Mouse (Mus musculus): ENCODE data around the gene Med19.
"Not testable (repeated sequence)": the region's sequence is repeated elsewhere in the genome, so short reads cannot be mapped to it uniquely, and the experiment has no call there.

Gene Med19

GRCm38 (mm10) chr2:84666081-84666480 is 12.1 kb upstream of the Med19 start:
- no peak for DNase-seq (ENCODE audit: low read depth, low spot score)

- DNase-seq (ENCODE audit: low read depth, low spot score) = no peak
These were observed 8.2 kb upstream of the Med19 start for GRCm38 (mm10) chr2:84669828-84670568.

GRCm38 (mm10) chr2:84670569-84670933 is 7.7 kb upstream of the Med19 start, which contains the start of gene Selenoh:
Gene Selenoh, minus strand, starts transcription at chr2:84670770.
- DNase-seq (ENCODE audit: low read depth, low spot score) = peak; percentile 99

- not testable (repeated sequence) for DNase-seq (ENCODE audit: low read depth, low spot score)
These were observed 6.7 kb upstream of the Med19 start for GRCm38 (mm10) chr2:84671535-84671934.

- peak; percentile 90 for DNase-seq (ENCODE audit: low read depth, low spot score)
These were observed 783 bp upstream of the Med19 start for GRCm38 (mm10) chr2:84677270-84677967.

- DNase-seq (ENCODE audit: low read depth, low spot score) = no peak
These were observed 814 bp downstream of the Med19 start, which contains the start of gene Tmx2 for GRCm38 (mm10) chr2:84679016-84679415. Gene Tmx2, minus strand, starts transcription at chr2:84679140.

- no peak for DNase-seq (ENCODE audit: low read depth, low spot score)
These were observed 4.5 kb downstream of the Med19 start for GRCm38 (mm10) chr2:84682605-84683183.

GRCm38 (mm10) chr2:84688080-84688844 is 10.1 kb downstream of the Med19 start:
- no peak for DNase-seq (ENCODE audit: low read depth, low spot score)

- no peak for DNase-seq (ENCODE audit: low read depth, low spot score)
These were observed 11.8 kb downstream of the Med19 start for GRCm38 (mm10) chr2:84690050-84690449.

GRCm38 (mm10) chr2:84695007-84695695 is 16.9 kb downstream of the Med19 start:
- DNase-seq (ENCODE audit: low read depth, low spot score) = no peak

GRCm38 (mm10) chr2:84703497-84703896 is 25.3 kb downstream of the Med19 start:
- no peak for DNase-seq (ENCODE audit: low read depth, low spot score)

GRCm38 (mm10) chr2:84704329-84704728 is 26.1 kb downstream of the Med19 start:
- no peak for DNase-seq (ENCODE audit: low read depth, low spot score)

- DNase-seq (ENCODE audit: low read depth, low spot score) = peak; percentile 10
These were observed 27.1 kb downstream of the Med19 start for GRCm38 (mm10) chr2:84705295-84705694.

- no peak for DNase-seq (ENCODE audit: low read depth, low spot score)
These were observed 29.3 kb downstream of the Med19 start for GRCm38 (mm10) chr2:84707523-84707922.

- DNase-seq (ENCODE audit: low read depth, low spot score) = no peak
These were observed 33.7 kb downstream of the Med19 start for GRCm38 (mm10) chr2:84711898-84712297.

- DNase-seq (ENCODE audit: low read depth, low spot score) = peak; percentile 44
These were observed 36.2 kb downstream of the Med19 start for GRCm38 (mm10) chr2:84714422-84714810.

GRCm38 (mm10) chr2:84714811-84715561 is 36.8 kb downstream of the Med19 start, which contains the start of gene Zdhhc5:
Gene Zdhhc5, minus strand, starts transcription at chr2:84715180.
- peak; percentile 98 for DNase-seq (ENCODE audit: low read depth, low spot score)

- peak; percentile 99 for DNase-seq (ENCODE audit: low read depth, low spot score)
These were observed 37.6 kb downstream of the Med19 start for GRCm38 (mm10) chr2:84715562-84716361.
